Mouse (Mus musculus) monocyte, adult 2 months (primary cell): ENCODE measurements at regions not wholly inside any gene's neighbourhood (a gene's known extent, or its start where the extent isn't known, plus 50 kb on each side); places are given as distances from the start of the nearest gene placed in this dataset.

ENCODE experiments used
- DNase-seq, 2 experiments: peaks; one replicate each; pipeline ENCODE4 v3.0.0; 2022; ENCODE audit warnings: low spot score in 2 of 2, low read depth in 1 of 2

- no peak for DNase-seq
Observed at GRCm38 (mm10) chr1:73799996-73800395, 324.3 kb downstream of the Tns1 start.

- DNase-seq = no peak
Observed at GRCm38 (mm10) chr1:73799246-73799645, 325.0 kb downstream of the Tns1 start.

GRCm38 (mm10) chr1:73797858-73798257 lies 326.4 kb downstream of the Tns1 start:
- no peak for DNase-seq

- no peak for DNase-seq
Observed at GRCm38 (mm10) chr1:73797413-73797812, 326.8 kb downstream of the Tns1 start.

- DNase-seq = no peak
Observed at GRCm38 (mm10) chr1:73793871-73794270, 330.4 kb downstream of the Tns1 start.

- DNase-seq = no peak
Observed at GRCm38 (mm10) chr1:73793256-73793655, 331.0 kb downstream of the Tns1 start.

- no peak for DNase-seq
Observed at GRCm38 (mm10) chr1:73792311-73792710, 331.9 kb downstream of the Tns1 start.

GRCm38 (mm10) chr1:73787666-73788065 lies 336.6 kb downstream of the Tns1 start:
- no peak for DNase-seq

GRCm38 (mm10) chr1:73787224-73787623 lies 337.0 kb downstream of the Tns1 start:
- DNase-seq = no peak

GRCm38 (mm10) chr1:73783303-73783702 lies 340.9 kb downstream of the Tns1 start:
- DNase-seq = no peak

GRCm38 (mm10) chr1:73782871-73783270 lies 341.4 kb downstream of the Tns1 start:
- no peak for DNase-seq

- DNase-seq = no peak
Observed at GRCm38 (mm10) chr1:73771773-73772172, 352.5 kb downstream of the Tns1 start.

GRCm38 (mm10) chr1:73770631-73771030 lies 353.6 kb downstream of the Tns1 start:
- no peak for DNase-seq

- no peak for DNase-seq
Observed at GRCm38 (mm10) chr1:73764611-73765333, 359.5 kb downstream of the Tns1 start.

- DNase-seq = no peak
Observed at GRCm38 (mm10) chr1:73758110-73759061, 365.9 kb downstream of the Tns1 start.

- DNase-seq = no peak
Observed at GRCm38 (mm10) chr1:73755791-73756190, 368.5 kb downstream of the Tns1 start.

- no peak for DNase-seq
Observed at GRCm38 (mm10) chr1:73754928-73755327, 369.3 kb downstream of the Tns1 start.

- no peak for DNase-seq
Observed at GRCm38 (mm10) chr1:73753157-73753556, 371.1 kb downstream of the Tns1 start.

- DNase-seq = no peak
Observed at GRCm38 (mm10) chr1:73748702-73749101, 375.5 kb downstream of the Tns1 start.

GRCm38 (mm10) chr1:73744555-73745234 lies 379.6 kb downstream of the Tns1 start:
- DNase-seq = no peak

GRCm38 (mm10) chr1:73743737-73744554 lies 380.3 kb downstream of the Tns1 start:
- no peak for DNase-seq
